11 mouse cellular contexts compared by ENCODE assay signal in genomic region chr2:47862446-47862845, GRCm38 (mm10).
"Had no signal": no experiment of that assay in that cellular context is flagged by ENCODE, and none has a peak within 500 bp of the region (broad histone marks: within the 10 kb centered on the region; RNA-seq: fewer than 3 reads in every experiment).

No protein-coding gene starts in this region.

- DNase-seq: gastrocnemius, postnatal 10 days; gastrocnemius, postnatal 25 days; heart, adult 11 months; heart, adult 2 months; heart, postnatal 14 days; heart, postnatal 36 days; kidney, adult 11 months; kidney, adult 2 months; kidney, adult 9 months; kidney, postnatal 14 days; kidney, postnatal 36 days had no signal
